Mouse (Mus musculus): ENCODE measurements around the gene Rph3al.

The Rph3al gene

DNA sequence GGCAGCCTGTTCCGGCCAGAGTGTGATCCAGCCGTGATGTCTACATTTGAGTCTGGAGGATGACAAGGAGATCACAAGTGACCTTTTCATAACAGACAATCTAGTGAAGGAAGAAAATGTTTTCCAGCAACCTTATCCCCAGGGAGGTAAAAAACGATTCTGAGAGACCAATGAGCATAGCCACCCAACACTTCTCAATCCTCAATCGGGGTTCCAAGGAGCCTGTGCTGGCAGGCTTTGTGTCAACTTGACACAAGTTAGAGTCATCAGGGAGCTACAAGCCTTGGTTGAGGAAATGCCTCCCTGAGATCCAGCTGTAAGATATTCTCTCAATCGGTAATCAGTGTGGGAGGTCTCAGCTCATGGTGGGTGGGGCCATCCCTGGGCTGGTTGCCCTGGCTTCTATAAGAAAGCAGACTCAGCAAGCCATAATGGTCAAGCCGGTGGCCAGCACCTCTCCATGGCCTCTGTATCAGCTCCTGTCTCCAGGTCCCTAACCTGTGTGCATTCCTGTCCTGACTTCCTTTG is at the start of gene Rph3al:
Gene Rph3al (minus strand): TSS at position 51 of the 528 bp plus-strand sequence.
- no peak for DNase-seq

DNA sequence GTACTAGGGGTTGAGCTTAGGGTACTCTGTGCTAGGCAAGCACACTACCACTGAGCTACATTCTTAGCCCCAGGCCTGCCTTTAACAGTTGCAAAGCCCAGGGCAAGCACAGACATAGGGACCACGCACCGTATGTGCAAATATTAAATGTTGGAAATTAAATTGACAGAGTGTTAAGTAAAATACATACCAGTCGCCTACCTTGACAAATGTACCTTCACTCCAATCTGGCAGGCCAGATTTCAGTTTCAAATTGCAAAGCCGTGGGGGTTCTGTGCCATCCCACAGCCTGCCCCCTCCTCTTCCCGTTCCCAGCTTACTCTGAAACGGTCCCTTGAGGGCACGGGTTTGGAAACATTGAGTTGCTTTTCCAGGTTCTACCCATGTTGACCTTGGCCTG is 47.7 kb upstream of the Rph3al start:
- DNase-seq: no peak

DNA sequence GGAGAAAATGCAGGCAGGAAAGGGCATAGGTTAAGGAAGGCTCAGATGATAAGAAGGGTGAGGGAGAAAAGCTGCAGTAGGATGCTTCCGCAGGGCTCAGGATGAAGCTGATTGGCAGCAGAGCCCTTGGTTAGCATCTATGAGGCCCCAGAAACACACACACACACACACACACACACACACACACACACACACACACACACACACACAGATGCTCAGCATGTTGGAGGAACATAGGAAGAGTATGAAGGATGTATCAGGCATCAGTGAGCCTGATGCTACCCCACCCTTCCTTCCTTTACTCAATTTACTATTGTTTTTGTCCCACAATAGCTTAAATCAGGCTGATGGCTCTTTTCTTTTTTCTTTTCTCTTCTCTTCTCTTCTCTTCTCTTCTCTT is 46.4 kb upstream of the Rph3al start:
- no peak for DNase-seq

DNA sequence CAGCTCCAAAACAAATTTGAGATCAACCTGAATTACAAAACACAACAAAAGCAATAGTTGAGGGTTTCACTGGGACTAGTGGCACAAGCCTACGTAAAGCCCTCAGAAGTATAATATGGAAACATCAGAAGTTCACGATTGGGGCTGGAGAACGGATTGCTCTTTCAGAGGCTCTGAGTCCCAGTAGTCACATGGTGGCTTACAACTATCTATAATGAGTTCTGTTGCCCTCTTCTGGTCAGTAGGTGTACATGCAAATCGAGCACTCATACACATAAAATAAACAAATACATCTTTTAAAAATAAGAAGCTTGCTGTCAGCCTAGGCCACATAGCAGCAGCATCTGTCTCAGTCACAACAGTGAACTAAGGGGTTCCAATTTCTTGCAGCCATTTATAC is 45.0 kb upstream of the Rph3al start:
- no peak for DNase-seq

DNA sequence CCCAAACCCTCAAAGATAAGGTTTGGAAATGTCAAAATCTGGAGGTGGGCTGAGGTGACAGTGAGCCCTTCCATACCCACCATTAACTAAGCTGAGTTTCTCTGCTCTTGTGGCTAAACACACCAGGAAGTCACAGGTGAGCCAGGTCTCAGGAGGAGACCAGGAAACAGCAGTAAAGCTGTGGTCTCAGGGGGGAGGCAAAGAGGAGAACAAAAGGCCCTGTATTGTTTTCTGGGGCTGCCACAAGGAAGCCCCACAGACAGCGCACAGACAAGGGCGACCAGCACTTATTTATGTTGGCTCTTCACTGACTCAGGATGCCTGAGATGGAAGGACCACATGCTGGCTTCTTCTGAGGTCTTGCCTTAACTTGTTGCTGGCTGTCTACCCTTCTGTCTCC is 42.2 kb upstream of the Rph3al start:
- DNase-seq: peak; percentile 24 to 47

DNA sequence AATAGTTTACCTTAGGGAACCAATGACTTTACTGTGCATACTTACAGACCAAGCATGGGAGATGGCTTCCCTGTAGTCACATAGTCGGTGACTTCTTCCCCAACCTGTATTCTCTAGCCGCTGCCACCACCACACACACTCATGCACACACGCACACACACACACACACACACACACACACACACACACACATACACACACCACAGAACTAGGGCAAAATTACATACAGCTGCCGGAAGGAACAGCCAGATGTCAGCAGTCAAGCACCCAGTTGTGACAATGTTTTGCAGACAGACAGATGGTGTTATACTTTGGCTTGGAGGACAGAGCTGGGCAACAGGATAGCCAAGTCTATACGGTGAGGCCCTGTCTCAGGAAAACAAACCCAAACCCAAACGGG is 39.8 kb upstream of the Rph3al start:
- DNase-seq: peak; percentile 45 to 68

DNA sequence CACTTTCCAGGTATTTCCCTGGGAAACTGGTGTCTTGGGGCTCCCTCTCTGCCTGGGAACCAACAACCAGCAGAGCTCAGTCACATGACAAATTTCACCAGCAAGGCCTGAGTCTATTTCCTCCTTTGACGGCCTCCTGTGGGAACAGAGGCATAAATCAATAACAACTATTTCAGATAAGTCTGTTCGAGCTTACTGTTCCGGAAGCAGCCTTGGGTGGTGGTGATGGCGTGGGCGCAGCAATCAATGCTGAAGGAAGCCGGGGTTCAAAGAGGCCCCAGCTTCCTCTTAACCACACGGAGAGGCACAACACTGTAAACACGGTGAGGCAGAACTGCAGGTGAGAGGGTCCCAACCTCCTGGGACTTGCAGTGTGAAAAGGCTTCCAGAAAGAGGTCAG is 38.5 kb upstream of the Rph3al start:
- DNase-seq: peak; percentile 76 to 88

DNA sequence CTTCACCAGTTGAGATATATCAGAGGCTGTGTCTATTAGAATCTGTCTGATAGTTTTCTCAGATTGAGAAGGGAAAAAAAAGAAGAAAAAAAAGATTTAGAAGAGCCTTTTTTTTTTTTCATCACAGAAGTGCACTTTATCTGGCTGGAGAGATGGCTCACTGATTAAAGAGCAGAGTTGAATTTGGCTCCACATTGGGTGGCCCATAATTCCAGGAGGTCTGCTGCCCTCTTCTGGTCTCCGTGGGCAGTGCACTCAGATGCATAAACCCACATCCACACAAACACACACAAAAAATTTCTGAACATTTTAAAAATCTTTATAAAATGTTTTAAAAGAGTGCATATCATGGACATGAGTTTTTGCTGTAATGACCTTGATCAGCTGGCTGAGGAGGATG is 35.8 kb upstream of the Rph3al start:
- no peak for DNase-seq

DNA sequence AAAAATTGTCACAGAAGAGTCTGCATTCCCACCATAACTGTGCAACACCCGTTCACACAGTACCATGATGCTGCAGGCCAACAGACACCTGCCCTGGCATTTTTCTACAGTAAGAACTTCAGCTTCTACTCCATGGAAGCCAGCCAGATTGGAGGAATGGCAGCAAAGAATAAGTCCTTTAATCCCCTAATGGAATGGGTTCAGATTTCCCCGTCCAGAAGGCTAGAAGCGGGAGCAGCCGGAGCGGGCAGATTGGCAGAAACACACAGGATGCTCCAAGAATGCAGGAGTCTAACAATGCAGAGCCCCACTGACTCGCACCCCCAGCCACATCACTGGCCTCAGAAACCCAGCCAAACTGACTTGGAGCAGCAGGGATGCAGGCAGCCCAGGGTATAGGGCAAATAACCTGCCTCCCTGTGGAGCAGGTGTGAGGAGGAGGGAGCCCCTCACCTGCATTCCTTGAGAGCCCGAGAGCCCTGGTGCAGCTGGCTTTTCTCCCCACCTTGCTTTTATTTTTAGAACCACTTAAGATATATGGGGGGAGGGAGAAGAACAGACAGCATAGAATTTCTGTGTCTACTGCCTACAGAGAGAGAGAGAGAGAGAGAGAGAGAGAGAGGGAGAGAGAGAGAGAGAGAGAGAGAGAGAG is 34.8 kb upstream of the Rph3al start:
- DNase-seq: no peak

DNA sequence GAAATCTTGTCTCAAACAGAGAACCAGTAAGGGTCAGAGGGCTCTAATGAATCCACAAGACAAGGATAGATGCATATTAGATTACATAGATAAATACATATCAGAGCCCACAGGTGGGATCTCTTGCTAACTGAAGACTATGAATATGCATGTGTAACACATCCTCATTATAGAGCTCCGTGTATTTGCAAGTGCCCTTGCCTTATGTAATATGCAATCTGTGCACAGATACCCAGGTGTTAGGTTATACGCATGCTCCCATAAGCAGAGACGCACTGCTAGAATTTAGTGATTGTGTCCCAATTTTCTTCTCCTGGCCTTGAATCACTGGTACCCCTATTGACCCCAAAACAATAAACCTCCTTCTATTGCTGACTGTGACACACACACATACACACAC is 34.0 kb upstream of the Rph3al start:
- DNase-seq: no peak

DNA sequence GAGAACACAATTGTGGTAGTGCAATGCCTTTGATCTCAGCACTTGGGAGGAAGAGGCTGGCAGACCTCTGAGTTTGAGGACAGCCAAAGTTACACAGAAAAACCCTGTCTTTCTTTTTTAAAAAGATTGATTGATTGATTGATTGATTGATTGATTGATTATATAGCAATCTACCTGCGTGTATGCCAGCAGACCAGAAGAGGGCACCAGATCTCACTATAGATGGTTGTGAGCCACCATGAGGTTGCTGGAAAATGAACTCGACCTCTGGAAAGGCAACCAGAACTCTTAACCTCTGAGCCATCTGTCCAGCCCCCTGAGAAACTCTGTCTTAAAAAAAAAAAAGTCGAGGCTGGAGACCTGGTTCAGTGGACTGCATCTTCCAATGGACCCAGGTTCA is 32.4 kb upstream of the Rph3al start:
- no peak for DNase-seq

DNA sequence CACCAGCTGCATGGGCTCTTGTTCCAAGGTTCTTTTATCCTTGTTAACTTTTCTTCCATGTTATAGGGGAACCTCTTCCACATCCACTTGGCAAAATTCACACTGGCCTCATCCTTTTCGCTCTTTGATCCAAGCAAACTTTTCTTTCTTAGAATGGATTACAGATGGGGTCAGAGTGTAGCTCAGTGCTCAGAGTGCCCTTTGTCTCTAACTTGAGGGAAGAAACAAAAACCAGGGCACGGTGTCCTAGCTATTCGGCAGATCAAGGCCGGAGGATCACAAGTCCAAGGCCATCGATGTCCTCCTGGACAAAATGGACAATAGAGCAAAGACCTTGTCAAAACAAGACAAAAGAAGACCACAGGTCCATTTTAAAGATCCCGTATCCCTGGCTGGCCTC is 30.5 kb upstream of the Rph3al start:
- no peak for DNase-seq

DNA sequence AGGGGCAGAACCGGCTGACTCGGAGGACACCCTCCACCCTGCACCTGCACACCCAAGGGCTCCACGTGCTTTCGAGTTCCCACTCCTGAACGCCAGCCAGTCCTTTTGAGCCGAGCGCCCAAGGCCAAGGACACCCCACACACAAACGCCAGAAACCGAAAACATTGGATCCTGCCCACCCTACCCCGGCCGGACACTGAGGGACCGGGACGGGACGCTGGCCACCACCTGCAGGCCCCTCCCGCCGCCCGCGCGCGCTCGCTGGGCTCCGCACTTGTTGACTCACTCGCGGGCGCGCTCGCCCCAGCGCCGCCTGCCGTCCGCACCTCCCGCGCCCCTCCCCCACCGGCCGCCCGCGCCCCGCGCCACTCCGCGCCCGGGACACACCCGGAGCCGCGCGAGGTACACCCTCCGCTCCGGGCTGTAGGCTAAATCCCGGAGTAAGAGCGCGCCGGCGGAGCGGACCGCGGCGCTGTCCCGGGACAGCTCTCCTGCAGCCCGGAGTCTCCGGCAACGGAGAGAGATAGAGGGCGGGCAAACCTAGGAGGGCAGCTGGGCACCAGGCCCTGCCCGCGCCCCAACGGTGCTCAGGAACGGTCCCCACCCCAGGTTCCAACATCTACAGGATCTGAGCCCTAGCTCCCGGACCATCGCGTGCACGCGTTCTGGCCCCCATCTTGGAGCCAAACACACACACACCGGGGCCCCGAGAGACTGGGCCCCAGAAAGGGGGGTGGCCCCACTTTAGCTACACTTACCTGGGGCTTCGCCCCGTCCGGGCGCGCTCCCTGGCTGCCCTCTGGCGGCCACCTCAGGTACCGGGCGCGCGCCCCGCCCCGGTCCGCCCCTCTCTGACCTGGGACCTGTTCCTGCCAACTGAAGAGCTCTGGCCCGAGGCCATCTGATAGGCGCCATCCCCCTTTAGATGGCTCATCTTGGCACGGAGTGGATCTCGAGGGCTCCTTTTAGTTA is 28.5 kb upstream of the Rph3al start:
- DNase-seq: peak; percentile 88

DNA sequence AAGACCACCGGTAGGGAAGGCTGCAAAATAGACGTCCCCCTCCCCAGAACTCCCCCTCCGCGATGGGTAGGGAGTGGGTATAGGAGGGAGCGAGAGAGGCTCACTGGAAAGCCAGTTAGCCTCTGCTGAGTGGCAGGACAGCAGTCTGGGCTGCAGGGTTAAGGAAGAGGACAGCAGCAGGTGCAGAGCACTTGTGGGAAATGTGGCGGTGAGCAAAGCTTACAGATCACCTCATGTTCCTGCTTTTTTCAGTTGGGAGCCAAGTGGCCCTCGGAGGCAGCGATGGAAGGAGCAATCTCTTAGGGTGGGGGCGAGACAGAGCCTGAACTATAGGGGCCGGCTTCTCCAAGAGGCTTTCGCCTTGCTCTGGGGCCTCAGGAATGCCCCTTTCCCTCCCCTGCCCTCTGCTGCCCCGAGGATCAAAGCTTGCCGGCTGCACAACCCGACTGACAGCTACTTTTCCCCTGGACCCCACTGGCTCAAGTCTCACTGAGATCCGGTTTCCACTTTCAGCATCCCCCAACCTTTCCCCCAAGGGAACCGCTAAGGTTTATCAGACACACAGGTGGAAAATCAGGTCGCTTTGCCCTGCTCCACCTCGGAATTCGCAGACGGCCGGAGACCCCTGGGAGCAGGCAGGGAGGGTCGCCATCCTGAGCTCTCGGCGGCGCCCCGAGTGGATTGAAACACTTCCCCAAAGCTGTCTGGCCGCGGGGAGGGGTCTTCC is 27.6 kb upstream of the Rph3al start:
- no peak for DNase-seq

DNA sequence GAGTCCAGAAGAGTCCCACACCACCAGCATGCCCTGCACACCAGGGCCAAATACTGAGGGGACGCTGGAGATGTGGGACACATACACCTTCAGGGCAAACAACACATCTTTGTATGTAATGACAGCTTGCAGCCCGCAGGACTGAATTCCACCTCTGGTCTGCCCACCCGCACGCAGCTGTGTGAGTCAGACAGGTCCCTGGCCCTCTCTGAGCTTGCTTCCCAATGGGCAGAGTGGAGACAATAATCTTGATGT is 26.2 kb upstream of the Rph3al start:
- no peak for DNase-seq

DNA sequence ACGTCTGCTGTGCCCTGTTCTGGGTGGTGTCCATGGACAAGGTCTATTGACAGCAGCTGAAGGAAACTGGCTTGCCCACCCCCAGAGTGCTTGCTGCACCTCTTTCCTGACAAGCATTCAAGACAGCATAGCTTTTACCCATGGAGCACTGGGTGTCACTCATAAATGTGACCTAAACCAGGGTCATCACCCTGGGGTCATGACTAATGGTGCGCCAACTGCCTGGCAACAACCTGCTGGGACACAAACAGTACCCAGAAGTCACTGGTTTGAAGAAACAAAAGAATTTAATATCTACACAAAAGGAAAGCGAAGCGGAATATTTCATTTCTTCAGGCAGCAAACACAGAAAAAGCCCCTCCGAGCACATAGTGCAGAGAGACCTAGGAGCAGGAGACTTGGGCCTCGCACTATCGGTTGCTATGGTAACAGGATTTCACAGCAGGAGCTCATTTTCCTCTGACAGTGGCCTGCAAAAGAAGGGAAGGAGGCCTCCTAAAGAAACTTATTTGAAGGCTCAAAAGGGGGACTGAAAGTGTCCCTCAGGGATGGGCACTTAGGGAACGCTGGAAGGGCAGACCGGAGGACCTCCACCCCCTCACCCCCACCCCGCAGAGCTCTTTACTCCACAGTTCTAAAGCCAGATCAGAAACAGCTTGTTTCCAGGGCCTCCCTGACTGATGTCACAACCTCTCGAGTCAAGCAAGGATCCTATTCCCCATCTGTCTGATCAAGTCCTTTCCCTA is 25.7 kb upstream of the Rph3al start:
- no peak for DNase-seq

DNA sequence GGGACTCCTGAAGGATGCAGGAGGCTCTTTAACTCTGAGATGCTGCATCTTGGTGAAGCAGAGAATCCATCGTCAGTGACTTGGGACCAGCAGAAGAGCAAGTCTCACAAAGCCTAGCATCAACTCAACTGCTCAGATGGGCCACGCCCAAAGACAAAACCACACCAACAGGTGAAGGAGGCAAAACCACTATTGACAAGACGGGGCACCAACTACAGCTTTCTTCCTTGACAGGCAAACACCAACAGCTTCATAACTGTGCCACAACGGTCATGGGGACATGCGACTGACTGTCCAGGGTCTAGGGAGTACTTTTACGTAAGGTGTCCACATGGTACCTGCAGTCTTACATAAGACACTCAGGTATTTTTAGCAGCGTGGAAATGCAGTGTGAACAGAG is 23.6 kb upstream of the Rph3al start:
- no peak for DNase-seq

DNA sequence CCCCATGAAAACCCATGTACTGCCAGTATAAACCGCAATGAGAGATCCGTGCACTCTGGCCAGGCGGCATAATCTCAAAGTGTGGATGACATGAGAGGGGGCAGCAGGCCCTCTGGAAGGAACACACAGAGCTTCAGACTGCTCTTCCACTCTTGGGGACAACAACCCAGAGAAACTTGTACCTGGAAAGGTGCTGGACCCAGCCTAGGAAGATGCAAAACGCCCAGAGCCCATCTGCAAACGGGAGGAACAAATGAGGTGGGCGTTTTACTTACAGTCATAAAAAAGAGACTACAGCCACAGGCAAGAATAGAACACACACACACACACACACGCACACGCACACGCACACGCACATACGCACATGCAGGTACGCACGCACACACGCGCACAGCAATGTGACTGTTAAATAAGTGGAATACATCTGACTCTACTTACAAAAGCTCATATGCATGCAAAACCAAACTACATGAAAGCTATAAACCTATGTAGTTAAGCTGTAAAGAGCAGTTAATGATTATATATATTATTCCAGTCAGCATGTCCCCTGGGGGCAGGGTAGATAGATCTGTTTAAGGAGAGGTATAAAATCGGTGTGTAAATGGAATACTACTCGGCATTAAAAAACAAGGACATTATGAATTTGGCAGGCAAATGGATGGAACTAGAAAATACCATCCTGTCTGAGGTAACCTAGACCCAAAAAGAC is 19.0 kb upstream of the Rph3al start:
- no peak for DNase-seq

DNA sequence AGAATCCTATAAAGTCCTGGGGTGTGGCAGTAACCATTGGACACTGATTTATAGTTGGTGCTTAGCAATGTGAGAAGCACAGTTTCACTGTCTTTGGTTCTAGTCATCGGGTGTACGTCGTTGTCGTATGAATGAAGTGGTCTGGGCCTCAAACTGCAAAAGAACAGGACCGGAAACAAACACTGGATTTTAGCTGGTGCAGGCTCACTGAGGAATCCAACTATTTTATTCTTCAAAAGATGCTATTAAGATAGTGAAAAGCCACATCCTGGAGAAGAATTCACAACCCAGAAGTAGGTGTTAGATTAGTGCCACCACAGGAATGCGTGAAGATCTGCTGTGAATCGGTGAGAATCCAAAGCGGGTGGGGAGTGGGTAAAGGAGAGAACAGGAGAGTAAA is 18.4 kb upstream of the Rph3al start:
- DNase-seq: no peak

DNA sequence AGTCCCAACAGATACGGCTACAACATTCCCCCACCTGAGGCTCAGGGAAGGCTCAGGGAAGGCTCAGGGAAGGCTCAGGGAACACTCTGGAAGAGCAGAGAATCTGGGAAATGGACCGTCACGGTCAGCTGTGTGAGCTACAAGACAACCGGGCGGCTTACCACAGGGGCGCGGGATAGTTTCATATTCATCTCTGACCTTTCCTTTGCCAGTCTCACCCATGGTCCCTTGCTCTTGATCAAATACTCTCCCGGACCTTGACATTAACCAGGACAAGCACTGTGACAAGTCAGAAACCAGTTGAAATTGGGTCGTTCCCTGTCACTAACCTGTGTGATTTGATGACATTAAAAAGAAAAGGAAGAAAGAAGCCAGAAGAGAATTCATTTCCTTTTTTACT is 16.7 kb upstream of the Rph3al start:
- DNase-seq: no peak

DNA sequence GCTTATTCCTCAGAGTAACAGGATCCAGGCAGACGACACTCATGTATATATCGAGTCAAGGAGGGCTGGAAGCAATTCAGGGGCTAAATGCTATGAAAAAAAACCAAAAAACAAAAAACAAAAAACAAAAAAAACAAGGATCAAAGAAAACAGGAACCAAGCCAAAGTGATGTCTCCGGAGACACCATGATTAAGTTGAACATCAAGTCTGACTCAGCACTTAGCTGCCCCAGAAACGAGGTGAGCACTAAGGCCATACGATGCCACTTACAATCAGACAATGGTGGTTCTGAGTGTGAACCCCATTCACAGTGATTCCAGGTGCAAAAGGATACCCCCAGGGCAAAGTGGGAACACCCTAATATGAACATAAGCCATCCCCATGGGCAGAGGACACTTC is 13.7 kb upstream of the Rph3al start:
- DNase-seq: no peak

DNA sequence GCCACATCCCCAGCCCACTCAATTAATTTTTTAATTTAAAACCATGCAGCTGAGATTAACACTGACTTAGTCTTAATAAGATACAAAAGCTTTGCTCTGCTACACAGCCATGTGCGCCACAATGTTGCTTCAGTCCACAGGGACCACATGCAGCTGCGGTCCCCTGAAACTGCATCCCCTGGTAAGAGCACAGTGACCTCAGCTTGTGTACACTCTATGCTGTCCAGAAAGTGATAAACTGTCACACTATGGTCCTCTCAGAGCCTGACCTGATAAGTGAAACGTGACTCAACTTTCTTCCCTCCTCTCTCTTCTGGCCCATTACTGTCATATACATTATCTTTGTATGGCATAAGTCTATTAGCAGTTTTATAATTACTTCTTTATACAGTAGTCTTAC is 12.2 kb upstream of the Rph3al start:
- DNase-seq: no peak

Data from thymus, postnatal 36 days (tissue).